8 mouse cellular contexts compared by ENCODE assay signal in the genomic region with DNA sequence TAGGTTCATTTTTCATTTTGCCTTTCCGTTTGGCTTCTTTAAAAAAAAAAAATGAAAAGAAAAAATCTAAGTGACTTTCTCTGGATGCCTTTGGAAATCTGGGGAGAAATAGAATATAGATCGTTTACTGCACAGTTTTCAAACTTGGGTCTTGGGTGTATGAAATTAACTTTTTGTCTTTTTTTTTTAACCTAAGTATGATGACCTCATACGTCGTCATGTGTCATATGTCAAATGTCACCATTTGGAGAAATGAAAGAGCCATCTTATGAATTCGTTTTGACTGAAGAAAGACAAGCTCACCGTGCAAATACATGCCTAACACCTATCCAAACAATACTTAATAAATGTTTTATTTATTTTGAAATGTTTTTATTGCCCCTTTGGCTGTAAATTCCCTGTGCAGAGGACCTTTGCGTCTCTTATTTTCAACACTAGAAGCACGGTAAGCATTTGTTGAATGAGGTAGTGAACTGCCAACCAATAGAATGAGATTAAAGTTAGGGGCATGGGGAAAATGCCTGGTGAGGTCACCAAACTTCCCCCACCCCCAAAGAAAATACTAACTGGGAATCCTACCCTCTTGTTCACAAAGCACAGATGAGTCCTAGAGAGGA. TPM values are rescaled to one million over a fixed set of nuclear protein-coding genes. Genes with fewer than 3 reads are reported as not detected.
A peak's percentile ranks its signal among the peaks of the same experiment; 100 is the strongest.
DNase-seq lines count a peak whose midpoint lies in the region; ATAC-seq and TF ChIP-seq lines count a peak whose summit lies in the region.

No protein-coding gene starts in this region.

- H3K27me3 ChIP-seq in heart, embryonic 15.5 days: 0 out of 2 replicates have a peak, but pooled peaks cover 4% of the 10 kb centered on the region
- H3K27me3 ChIP-seq in MEL (ENCODE audit: control insufficient read depth in 1 of 2, insufficient read depth in 2 of 2, low read length in 2 of 2): no peaks in the 10 kb centered on the region
- peaks cover 29% of the 10 kb centered on the region for H3K27me3 ChIP-seq in hindbrain, embryonic 10.5 days (ENCODE audit: insufficient read depth, poor library complexity, severe bottlenecking)

- WGBS in heart, embryonic 15.5 days: 19% methylated on average over 8 of the region's 8 CpGs
- 15% methylated on average over 8 of the region's 8 CpGs for WGBS in hindbrain, embryonic 10.5 days

- H3K79me2 ChIP-seq in MEL (ENCODE audit: control insufficient read depth, insufficient read depth, low read length, poor library complexity): peaks cover 29% of the 10 kb centered on the region

- no peaks in the 10 kb centered on the region for H3K9me3 ChIP-seq in heart, embryonic 15.5 days (replicated peaks)
- H3K9me3 ChIP-seq in MEL (replicated peaks; ENCODE audit: insufficient read depth, low read length): no peaks in the 10 kb centered on the region
- no peaks in the 10 kb centered on the region for H3K9me3 ChIP-seq in hindbrain, embryonic 10.5 days

- intact Hi-C loops in heart, postnatal 14 days (cut with DNase I): loop anchor here (5.0 kb wide), 2 partner anchors 43 to 52 kb away; a partner anchor contains a TSS

- H3K4me3 ChIP-seq in heart, embryonic 15.5 days: peak overlapping the region; percentile 83
- peak overlapping the region; percentile 83 to 98 for H3K4me3 ChIP-seq in MEL (ENCODE audit: control insufficient read depth in 1 of 2, insufficient read depth in 1 of 2, low read depth in 2 of 2, low read length in 2 of 2)
- H3K4me3 ChIP-seq in hindbrain, embryonic 10.5 days: peak overlapping the region; percentile 96

- H3K9ac ChIP-seq in heart, embryonic 15.5 days: peak overlapping the region; percentile 79
- H3K9ac ChIP-seq in MEL (ENCODE audit: control insufficient read depth, low read depth, low read length, poor library complexity, severe bottlenecking): peak overlapping the region; percentile 95

- H3K4me2 ChIP-seq in heart, embryonic 15.5 days: peak overlapping the region; percentile 82

- H3K27ac ChIP-seq in heart, embryonic 15.5 days: peak overlapping the region; percentile 94
- H3K27ac ChIP-seq in MEL (ENCODE audit: control insufficient read depth, low read depth, low read length): peak overlapping the region; percentile 51
- peak overlapping the region; percentile 96 for H3K27ac ChIP-seq in hindbrain, embryonic 10.5 days

- no peak for TF ChIP-seq RAD21 in MEL (IDR thresholded peaks at IDR 0.05; ENCODE audit: low read depth, low read length)

- H3K36me3 ChIP-seq in heart, embryonic 15.5 days: no peaks in the 10 kb centered on the region
- peaks cover 0 to 13% of the 10 kb centered on the region in 2 experiments; a peak in 2 of 4 replicates for H3K36me3 ChIP-seq in MEL (ENCODE audit: control insufficient read depth in 1 of 2, insufficient read depth in 2 of 2, low read length in 2 of 2)
- peaks cover 22% of the 10 kb centered on the region for H3K36me3 ChIP-seq in hindbrain, embryonic 10.5 days

- TF ChIP-seq CTCF in MEL (IDR thresholded peaks at IDR 0.05 in 2 of 3, conservative IDR thresholded peaks at IDR 0.05 in 1 of 3; ENCODE audit: control insufficient read depth in 1 of 3, insufficient read depth in 1 of 3, low read depth in 2 of 3, low read length in 3 of 3, poor library complexity in 1 of 3, severe bottlenecking in 1 of 3): no peak

- peaks cover 10% of the 10 kb centered on the region for H3K4me1 ChIP-seq in heart, embryonic 15.5 days (replicated peaks)
- H3K4me1 ChIP-seq in MEL (ENCODE audit: control insufficient read depth in 1 of 2, insufficient read depth in 2 of 2, low read length in 2 of 2): peaks cover 4 to 12% of the 10 kb centered on the region in 2 experiments; a peak in 3 of 4 replicates
- H3K4me1 ChIP-seq in hindbrain, embryonic 10.5 days (replicated peaks): peaks cover 22% of the 10 kb centered on the region

- no peak for TF ChIP-seq POLR2A in MEL (IDR thresholded peaks at IDR 0.05; ENCODE audit: control insufficient read depth in 1 of 2, insufficient read depth in 1 of 2, low read depth in 1 of 2, low read length in 2 of 2, poor library complexity in 1 of 2)

- no peak for TF ChIP-seq EP300 in MEL (IDR thresholded peaks at IDR 0.05; ENCODE audit: low read depth in 1 of 2, low read length in 2 of 2)

- ATAC-seq in heart, embryonic 15.5 days (replicated peaks; ENCODE audit: insufficient number of reproducible peaks, insufficient read depth, low FRiP score, low read depth): no peak
- 0 out of 2 replicates have a peak, but pooled peaks have one; percentile 15 for ATAC-seq in megakaryocyte progenitor cell, adult 5-6 weeks (replicated peaks; ENCODE audit: poor library complexity)
- ATAC-seq in monocyte, adult 5-6 weeks (replicated peaks; ENCODE audit: insufficient number of reproducible peaks, low FRiP score, low TSS enrichment, poor library complexity, severe bottlenecking): no peak

- DNase-seq in heart, postnatal 14 days: no peak
- peak; percentile 45 for DNase-seq in MEL (ENCODE audit: low read depth, low spot score)
- DNase-seq in hindbrain, embryonic 10.5 days (ENCODE audit: low spot score): no peak
- DNase-seq in gastrocnemius, postnatal 4 days (ENCODE audit: low spot score in 2 of 2): no peak
- no peak for DNase-seq in Muller cell, postnatal 12 days (ENCODE audit: inconsistent ontology term)

TF ChIP-seq in MEL, 35 proteins besides CTCF, POLR2A, EP300 and RAD21:
- TF ChIP-seq CHD2 (IDR thresholded peaks at IDR 0.05; ENCODE audit: low read length) (no peak), POLR2AphosphoS2 (IDR thresholded peaks at IDR 0.05; ENCODE audit: low read length) (no peak), ZMIZ1 (IDR thresholded peaks at IDR 0.05; ENCODE audit: low read depth, low read length) (no peak), USF1 (IDR thresholded peaks at IDR 0.05; ENCODE audit: low read depth, low read length) (no peak), ZC3H11A (IDR thresholded peaks at IDR 0.05; ENCODE audit: low read depth, low read length) (no peak), ETS1 (IDR thresholded peaks at IDR 0.05; ENCODE audit: low read depth, low read length) (0 out of 2 replicates have a peak, but pooled peaks have one; percentile 10), TCF12 (IDR thresholded peaks at IDR 0.05; ENCODE audit: low read depth, low read length) (no peak), JUND (IDR thresholded peaks at IDR 0.05; ENCODE audit: low read depth, low read length) (no peak), ZKSCAN1 (IDR thresholded peaks at IDR 0.05; ENCODE audit: low read depth, low read length) (no peak), UBTF (IDR thresholded peaks at IDR 0.05; ENCODE audit: borderline replicate concordance, insufficient read depth, low read depth, low read length) (no peak), ZNF384 (IDR thresholded peaks at IDR 0.05; ENCODE audit: low read depth, low read length) (peak; percentile 70), GABPA (IDR thresholded peaks at IDR 0.05; ENCODE audit: low read depth, low read length) (no peak)

RNA-seq across cellular contexts. Expression of a gene that starts 0.8 kb away (rescaled TPM):
- 1.8 and 2.2 TPM in 2 replicates for polyA plus RNA-seq in heart, embryonic 15.5 days (2015; fragmentation: Nextera tagmentation; extraction: Ambion mirVana)
- total RNA-seq in heart, postnatal 14 days (2021): 10 to 100 TPM; 13.4 to 13.9 TPM
- total RNA-seq in MEL (2012; rRNA removed): 10.8 and 11.3 TPM in 2 replicates
- polyA plus RNA-seq in MEL (2012; ENCODE audit: insufficient read depth in 1 of 2, insufficient read length in 2 of 2, low read depth in 1 of 2, low replicate concordance in 2 of 2, missing spikeins in 1 of 2): 10 to 100 TPM in 1 of 2 experiments, not detected in 1; 11.5 TPM
- 2.3 and 2.6 TPM in 2 replicates for polyA plus RNA-seq in hindbrain, embryonic 10.5 days (2016; fragmentation: Nextera tagmentation; extraction: Ambion mirVana)
- total RNA-seq in megakaryocyte progenitor cell, adult 5-6 weeks (2015): 10.7 and 13.5 TPM in 2 replicates
- total RNA-seq in megakaryocyte progenitor cell, adult 5-6 weeks (2017): 12.9 and 13.7 TPM in 2 replicates
- total RNA-seq in monocyte, adult 5-6 weeks (2017): 23.5 to 32.1 TPM (median 26.5 TPM) in 3 replicates
- total RNA-seq in gastrocnemius, postnatal 4 days (2021): 10 to 100 TPM; 11.3 to 12.6 TPM

RNA-seq across cellular contexts. Expression of a gene that starts 53.9 kb away (rescaled TPM):
- polyA plus RNA-seq in heart, embryonic 15.5 days (2015; fragmentation: Nextera tagmentation; extraction: Ambion mirVana): 16.8 and 25.1 TPM in 2 replicates
- total RNA-seq in heart, postnatal 14 days (2021): 1 to 10 TPM; 1.9 to 2.1 TPM
- total RNA-seq in MEL (2012; rRNA removed): not detected in 2 replicates
- polyA plus RNA-seq in MEL (2012; ENCODE audit: insufficient read depth in 1 of 2, insufficient read length in 2 of 2, low read depth in 1 of 2, low replicate concordance in 2 of 2, missing spikeins in 1 of 2): not detected
- 1.5 and 1.9 TPM in 2 replicates for polyA plus RNA-seq in hindbrain, embryonic 10.5 days (2016; fragmentation: Nextera tagmentation; extraction: Ambion mirVana)
- 0.05 TPM in 1 of 2 replicates, not detected in the other for total RNA-seq in megakaryocyte progenitor cell, adult 5-6 weeks (2015)
- not detected in 2 replicates for total RNA-seq in megakaryocyte progenitor cell, adult 5-6 weeks (2017)
- not detected in 3 replicates for total RNA-seq in monocyte, adult 5-6 weeks (2017)
- total RNA-seq in gastrocnemius, postnatal 4 days (2021): 10 to 100 TPM; 11.3 to 18.3 TPM

Comparison
In these comparisons a context has a peak if more than half of its experiments do, and no peak if none do; other contexts are left out.
1. RNA of a gene that starts 53.9 kb away (total RNA-seq): 11.3 to 18.3 TPM in gastrocnemius, postnatal 4 days; 1.9 to 2.1 TPM in heart, postnatal 14 days, 0.05 TPM in megakaryocyte progenitor cell, adult 5-6 weeks, not detected in MEL and not detected in monocyte, adult 5-6 weeks; every median in the first group is over 4 times any median in the second.
2. Peak in every context shown above with its lines, with median percentiles within 50 percentile points of each other: H3K27ac ChIP-seq and H3K4me3 ChIP-seq.